Mouse (Mus musculus) forebrain, embryonic 14.5 days (tissue): ENCODE results near the gene Armcx4. TPM values are rescaled to one million over a fixed set of nuclear protein-coding genes. Genes with fewer than 3 reads are reported as not detected.
"Not testable (repeated sequence)": the region's sequence is repeated elsewhere in the genome, so short reads cannot be mapped to it uniquely, and the experiment has no call there.

ENCODE experiments used
- ATAC-seq: fragments of 200-750 bp; cut with Nextera tagmentation; 2 replicates; pipeline ENCODE4 v1.8.0; 2017; ENCODE audit warnings: mild to moderate bottlenecking, moderate library complexity
- DNase-seq: peaks from one replicate; pipeline ENCODE4 v3.0.0-alpha.2; 2015; ENCODE audit warnings: low spot score
- H3K27ac ChIP-seq: fragments of 300-500 bp; sonication (generic); 2 replicates; pipeline ENCODE4 v1.5.1; 2014; ENCODE audit warnings: low read depth, mild to moderate bottlenecking, control low read depth, low read length, moderate library complexity
- H3K27me3 ChIP-seq: fragments of 300-500 bp; sonication (generic); replicated peaks from 2 replicates; pipeline ENCODE4 v1.6.1; 2014; ENCODE audit warnings: low read length, control low read depth, mixed read lengths; ENCODE audit not compliant: control insufficient read depth, insufficient read depth
- H3K36me3 ChIP-seq: fragments of 300-500 bp; sonication (generic); 2 replicates; pipeline ENCODE4 v1.6.1; 2014; ENCODE audit warnings: low read length, control low read depth; ENCODE audit not compliant: control insufficient read depth, insufficient read depth
- H3K4me1 ChIP-seq: fragments of 300-500 bp; sonication (generic); 2 replicates; pipeline ENCODE4 v1.6.1; 2014; ENCODE audit warnings: antibody characterized with exemption, low read length, control low read depth; ENCODE audit not compliant: control insufficient read depth, insufficient read depth
- H3K4me2 ChIP-seq: fragments of 300-500 bp; sonication (generic); 2 replicates; pipeline ENCODE4 v1.6.1; 2014; ENCODE audit warnings: mild to moderate bottlenecking, control low read depth, low read length
- H3K4me3 ChIP-seq: fragments of 300-500 bp; sonication (generic); 2 replicates; pipeline ENCODE4 v1.5.1; 2014; ENCODE audit warnings: low read depth, low read length, control low read depth
- H3K9ac ChIP-seq: fragments of 300-500 bp; sonication (generic); 2 replicates; pipeline ENCODE4 v1.6.1; 2014; ENCODE audit warnings: mild to moderate bottlenecking, low read length, control low read depth, moderate library complexity
- H3K9me3 ChIP-seq: fragments of 300-500 bp; sonication (generic); replicated peaks from 2 replicates; pipeline ENCODE4 v1.6.1; 2016; ENCODE audit warnings: low read length, control low read depth, mixed read lengths; ENCODE audit not compliant: control insufficient read depth
- WGBS: fragments of 180-500 bp; shearing (Covaris S2); extraction: QIAGEN DNeasy Blood & Tissue Kit; methylation state at CpG from one replicate; pipeline ENCODE4 v1.1.7; 2014; 5-methylcytosine and 5-hydroxymethylcytosine counted together
- polyA plus RNA-seq: library from polyadenylated mRNA; unstranded; fragments of >200 nt; fragmentation: Nextera tagmentation; extraction: Ambion mirVana; gene quantifications from 2 replicates; pipeline ENCODE4 v1.2.1, GENCODE M21; 2014

Armcx4 gene
- polyA plus RNA-seq, 1 experiment from 2014 or later: 6.0 TPM

GRCm38 (mm10) chrX:134684936-134685335 lies 1.4 kb upstream of the Armcx4 start:
- no peaks in the 10 kb centered on the region for H3K9me3 ChIP-seq
- peak overlapping the region; percentile 52; the same call in 1 of the 2 replicates for H3K4me3 ChIP-seq
- H3K4me2 ChIP-seq: peak overlapping the region; percentile 57
- ATAC-seq (no peak), DNase-seq (peak; percentile 22)
- no peaks in the 10 kb centered on the region for H3K4me1 ChIP-seq
- peak overlapping the region; percentile 77 for H3K9ac ChIP-seq
- WGBS: 44% methylated on average over 5 of the region's 5 CpGs
- peak overlapping the region; percentile 90 for H3K27ac ChIP-seq
- H3K27me3 ChIP-seq: no peaks in the 10 kb centered on the region
- peaks cover 16% of the 10 kb centered on the region for H3K36me3 ChIP-seq

DNA sequence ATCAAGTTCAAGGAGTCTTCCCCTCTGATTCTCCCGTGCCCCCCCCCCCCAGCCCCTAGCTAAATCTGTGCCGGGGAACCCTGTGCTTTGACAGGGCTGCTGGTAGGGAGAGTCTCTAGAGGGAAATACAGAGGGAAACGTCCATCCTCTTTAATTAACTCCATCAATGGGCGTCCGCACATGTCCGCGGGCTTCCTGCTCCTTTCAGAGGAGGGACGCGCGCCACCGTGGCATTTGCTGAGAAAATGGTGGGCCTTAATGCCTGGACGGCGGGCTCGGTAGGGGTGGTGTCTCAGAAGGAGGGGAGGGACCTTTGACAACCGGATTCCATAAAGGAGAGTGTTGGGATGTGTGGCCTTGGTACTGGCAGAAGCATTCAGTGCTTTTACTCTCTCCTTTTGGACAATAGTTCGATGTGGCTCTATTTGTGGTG lies 436 bp downstream of the Armcx4 start:
- H3K27me3 ChIP-seq: no peaks in the 10 kb centered on the region
- H3K9ac ChIP-seq: peak overlapping the region; percentile 77
- no peaks in the 10 kb centered on the region for H3K9me3 ChIP-seq
- peak overlapping the region; percentile 90 for H3K27ac ChIP-seq
- H3K4me1 ChIP-seq: no peaks in the 10 kb centered on the region
- peak; percentile 49 for ATAC-seq
- H3K4me2 ChIP-seq: peak overlapping the region; percentile 57
- DNase-seq: peak; percentile 41
- H3K4me3 ChIP-seq: peak overlapping the region; percentile 52
- 28% methylated on average over 15 of the region's 16 CpGs for WGBS
- peaks cover 35% of the 10 kb centered on the region for H3K36me3 ChIP-seq

GRCm38 (mm10) chrX:134689676-134690075 lies 3.4 kb downstream of the Armcx4 start:
- H3K27ac ChIP-seq: no peak overlapping the region
- ATAC-seq: no peak
- H3K36me3 ChIP-seq: peaks cover 54% of the 10 kb centered on the region
- no peaks in the 10 kb centered on the region for H3K4me1 ChIP-seq
- no peak overlapping the region for H3K9ac ChIP-seq
- H3K27me3 ChIP-seq: no peaks in the 10 kb centered on the region
- no peak overlapping the region for H3K4me3 ChIP-seq
- WGBS: 92% methylated on average over 2 of the region's 2 CpGs
- no peak overlapping the region for H3K4me2 ChIP-seq
- H3K9me3 ChIP-seq: no peaks in the 10 kb centered on the region
- DNase-seq: no peak

DNA sequence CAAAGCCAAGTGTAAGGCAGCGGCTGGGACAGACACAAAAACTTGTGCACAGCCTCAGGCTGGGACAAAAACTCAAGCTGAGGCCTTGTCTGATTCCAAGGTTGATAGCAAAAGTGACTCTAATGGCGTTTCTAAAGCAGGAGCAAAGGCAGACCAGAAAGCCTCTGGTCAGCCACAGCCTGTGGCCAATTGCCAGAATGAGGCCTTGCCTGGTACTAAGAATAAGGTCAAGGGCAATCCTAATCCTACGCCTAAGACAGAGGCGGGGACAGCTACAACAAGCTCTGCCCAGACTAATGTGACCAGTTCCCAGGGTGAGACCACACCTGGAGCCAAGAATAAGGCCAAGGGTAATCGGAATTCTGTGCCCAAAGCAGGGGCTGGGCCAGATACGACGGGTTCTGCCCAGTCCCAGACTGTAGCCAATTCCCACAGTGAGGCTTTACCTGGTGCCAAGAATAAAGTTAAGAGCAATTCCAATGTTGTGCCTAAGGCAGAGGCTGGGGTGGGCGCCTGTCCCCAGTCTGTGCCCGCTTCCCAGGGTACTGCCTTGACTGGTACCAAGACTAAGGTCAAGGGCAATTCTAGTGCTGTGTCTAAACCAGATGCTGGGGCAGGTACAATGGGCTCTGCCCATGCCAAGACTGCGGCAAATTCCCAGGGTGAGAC lies 4.7 kb downstream of the Armcx4 start:
- Histone ChIP-seq H3K27me3 (no peaks in the 10 kb centered on the region), H3K27ac (no peak overlapping the region), H3K4me2 (no peak overlapping the region), H3K36me3 (peaks cover 59% of the 10 kb centered on the region), H3K4me1 (no peaks in the 10 kb centered on the region), H3K9me3 (no peaks in the 10 kb centered on the region), H3K4me3 (no peak overlapping the region), H3K9ac (no peak overlapping the region)
- ATAC-seq (no peak), DNase-seq (no peak)
- 84% methylated on average over 10 of the region's 10 CpGs for WGBS

GRCm38 (mm10) chrX:134691540-134691935 lies 5.2 kb downstream of the Armcx4 start:
- Histone ChIP-seq H3K4me1 (no peaks in the 10 kb centered on the region), H3K27ac (no peak overlapping the region), H3K36me3 (peaks cover 59% of the 10 kb centered on the region), H3K4me3 (no peak overlapping the region), H3K27me3 (no peaks in the 10 kb centered on the region), H3K9me3 (no peaks in the 10 kb centered on the region), H3K9ac (no peak overlapping the region), H3K4me2 (no peak overlapping the region)
- DNase-seq (no peak), ATAC-seq (no peak)
- WGBS: 82% methylated on average over 2 of the region's 2 CpGs

- 49% methylated on average over 3 of the region's 3 CpGs for WGBS
- Histone ChIP-seq H3K27ac (no peak overlapping the region), H3K27me3 (0 out of 2 replicates have a peak, but pooled peaks cover 3% of the 10 kb centered on the region), H3K4me3 (no peak overlapping the region), H3K36me3 (peaks cover 11% of the 10 kb centered on the region; the same call in 1 of the 2 replicates), H3K9me3 (no peaks in the 10 kb centered on the region), H3K4me1 (no peaks in the 10 kb centered on the region), H3K4me2 (no peak overlapping the region), H3K9ac (no peak overlapping the region)
- DNase-seq: peak; percentile 4
- no peak for ATAC-seq
Measured at GRCm38 (mm10) chrX:134716863-134717262, 30.5 kb downstream of the Armcx4 start.

DNA sequence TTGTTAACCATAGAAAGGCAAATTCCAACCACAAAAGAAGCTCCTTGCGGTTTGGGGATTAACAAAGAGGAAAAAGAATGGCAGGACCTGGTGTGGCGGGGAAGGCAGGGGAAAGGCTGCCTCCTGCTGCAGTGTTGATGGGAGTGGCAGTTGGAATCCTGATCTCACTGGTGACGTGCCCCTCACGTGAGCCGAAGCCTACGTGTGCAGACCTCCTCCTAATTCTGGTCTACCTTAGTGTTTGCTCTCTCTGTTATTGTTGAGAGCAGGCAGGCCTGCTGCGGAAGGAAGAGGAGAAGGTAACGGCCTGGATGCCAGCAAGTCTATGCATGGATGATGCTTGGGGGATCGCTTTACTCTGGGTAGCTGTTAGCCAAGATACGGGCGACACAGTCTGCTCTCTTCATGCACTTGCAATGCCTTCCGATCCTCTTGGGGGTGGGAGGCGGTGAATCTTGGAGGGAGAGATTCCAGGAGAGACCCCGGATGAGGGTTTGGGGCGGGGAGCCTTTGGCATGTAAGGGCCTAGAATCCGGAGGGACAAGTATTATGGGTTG lies 31.5 kb downstream of the Armcx4 start, which contains the start of gene Armcx1:
Gene Armcx1, plus strand, starts transcription at position 212 of the 557 bp plus-strand sequence.
- H3K27me3 ChIP-seq: 0 out of 2 replicates have a peak, but pooled peaks cover 3% of the 10 kb centered on the region
- no peaks in the 10 kb centered on the region for H3K4me1 ChIP-seq
- H3K9me3 ChIP-seq: no peaks in the 10 kb centered on the region
- ATAC-seq (peak; percentile 97), DNase-seq (peak; percentile 90)
- WGBS: 26% methylated on average over 16 of the region's 16 CpGs
- peak within 1 kb of the TSS; percentile 47 for H3K4me2 ChIP-seq
- H3K9ac ChIP-seq: peak within 1 kb of the TSS; percentile 77
- H3K27ac ChIP-seq: peak within 1 kb of the TSS; percentile 93
- peak within 1 kb of the TSS; percentile 49 for H3K4me3 ChIP-seq
- H3K36me3 ChIP-seq: peaks cover 11% of the 10 kb centered on the region; the same call in 1 of the 2 replicates

GRCm38 (mm10) chrX:134718524-134718923 lies 32.2 kb downstream of the Armcx4 start:
- Histone ChIP-seq H3K4me2 (peak overlapping the region; percentile 47), H3K36me3 (peaks cover 11% of the 10 kb centered on the region; the same call in 1 of the 2 replicates), H3K9ac (peak overlapping the region; percentile 77), H3K9me3 (no peaks in the 10 kb centered on the region), H3K27me3 (0 out of 2 replicates have a peak, but pooled peaks cover 3% of the 10 kb centered on the region), H3K27ac (peak overlapping the region; percentile 93), H3K4me1 (no peaks in the 10 kb centered on the region), H3K4me3 (peak overlapping the region; percentile 49)
- peak; percentile 78 for DNase-seq
- WGBS: 32% methylated on average over 14 of the region's 14 CpGs
- ATAC-seq: peak; percentile 89

DNA sequence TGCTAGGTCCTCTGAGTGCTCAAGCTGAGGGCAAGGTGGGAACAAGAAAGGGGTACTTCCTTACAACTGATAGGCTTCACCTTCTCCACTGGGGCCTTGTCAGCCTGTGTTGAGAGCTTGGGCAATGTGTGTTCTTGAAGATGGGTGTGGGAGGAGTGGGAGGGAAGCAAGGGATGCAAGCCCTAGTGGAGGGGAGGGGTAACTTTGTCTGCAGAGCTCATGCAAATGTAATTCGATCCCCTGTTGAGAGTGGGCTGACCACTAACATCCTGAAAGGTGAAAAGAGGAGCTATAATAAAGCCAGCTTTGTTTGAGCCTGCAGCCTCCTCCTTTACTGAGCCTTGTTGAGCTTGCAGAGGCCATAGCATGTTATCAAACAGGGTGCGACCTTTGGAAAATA lies 37.4 kb downstream of the Armcx4 start:
- peaks cover 11% of the 10 kb centered on the region; the same call in 1 of the 2 replicates for H3K36me3 ChIP-seq
- not testable (repeated sequence) for H3K27ac ChIP-seq, H3K4me2 ChIP-seq, DNase-seq, H3K27me3 ChIP-seq, H3K9ac ChIP-seq, ATAC-seq, H3K4me3 ChIP-seq, H3K4me1 ChIP-seq, H3K9me3 ChIP-seq
- WGBS: 25% methylated on average over 1 of the region's 2 CpGs
